Comparison of ENCODE assay signal across 8 mouse cellular contexts in genomic region chr17:49468223-49468622, GRCm38 (mm10). TPM values are rescaled to one million over a fixed set of nuclear protein-coding genes. Genes with fewer than 3 reads are reported as not detected.
DNase-seq lines count a peak whose midpoint lies in the region; ATAC-seq and TF ChIP-seq lines count a peak whose summit lies in the region.
"Had no signal": no experiment of that assay in that cellular context is flagged by ENCODE, and none has a peak within 500 bp of the region (broad histone marks: within the 10 kb centered on the region; RNA-seq: fewer than 3 reads in every experiment).

No protein-coding gene starts in this region.

- H3K4me1 ChIP-seq in forebrain, embryonic 16.5 days (replicated peaks; ENCODE audit: control insufficient read depth, insufficient read depth, low read length) = no peaks in the 10 kb centered on the region
- H3K4me1 ChIP-seq in hindbrain, embryonic 14.5 days (replicated peaks; ENCODE audit: control insufficient read depth, insufficient read depth, low read length) = no peaks in the 10 kb centered on the region; the same call in 1 of the 2 replicates
- no peaks in the 10 kb centered on the region for H3K4me1 ChIP-seq in small intestine, adult 2 months (ENCODE audit: control insufficient read depth, insufficient read depth, insufficient read length, low read length)

- TF ChIP-seq POLR2A in small intestine, adult 2 months (IDR thresholded peaks at IDR 0.05; ENCODE audit: low read depth, low read length) = no peak

- no peaks in the 10 kb centered on the region for H3K27me3 ChIP-seq in forebrain, embryonic 16.5 days (replicated peaks; ENCODE audit: control insufficient read depth, insufficient read depth, low read length)
- no peaks in the 10 kb centered on the region for H3K27me3 ChIP-seq in hindbrain, embryonic 14.5 days (ENCODE audit: control insufficient read depth, insufficient read depth, low read length)
- no peaks in the 10 kb centered on the region for H3K27me3 ChIP-seq in small intestine, adult 2 months (ENCODE audit: control insufficient read depth, insufficient read depth, low read length)
- H3K27me3 ChIP-seq: limb, embryonic 12.5 days had no signal

- H3K27ac ChIP-seq in forebrain, embryonic 16.5 days (ENCODE audit: low read length) = no peak overlapping the region
- no peak overlapping the region for H3K27ac ChIP-seq in hindbrain, embryonic 14.5 days
- H3K27ac ChIP-seq in small intestine, adult 2 months (ENCODE audit: insufficient read depth, low read depth, low read length) = no peak overlapping the region
- H3K27ac ChIP-seq: limb, embryonic 12.5 days had no signal

- peak; percentile 99; the same call in 1 of the 2 replicates for TF ChIP-seq CTCF in small intestine, adult 2 months (IDR thresholded peaks at IDR 0.05; ENCODE audit: extremely low read depth, insufficient read length, insufficient replicate concordance, low read depth, low read length)

- peak; percentile 11 for DNase-seq in WW6 (ENCODE audit: low read depth, low spot score)
- DNase-seq in cerebellum, adult 11-12 months = peak; percentile 78
- DNase-seq in hindbrain, embryonic 14.5 days (ENCODE audit: low spot score) = peak; percentile 72
- peak; percentile 76 to 81 for DNase-seq in layer of hippocampus, postnatal 14 days (ENCODE audit: low spot score in 2 of 2)
- peak; percentile 74 to 82 for DNase-seq in lung, postnatal 4 days

- no peak overlapping the region for H3K4me2 ChIP-seq in forebrain, embryonic 16.5 days (ENCODE audit: low read length)
- H3K4me2 ChIP-seq in hindbrain, embryonic 14.5 days (replicated peaks) = no peak overlapping the region
- H3K4me2 ChIP-seq: limb, embryonic 12.5 days had no signal

- H3K4me3 ChIP-seq in forebrain, embryonic 16.5 days (replicated peaks; ENCODE audit: low read length) = no peak overlapping the region
- no peak overlapping the region for H3K4me3 ChIP-seq in hindbrain, embryonic 14.5 days (replicated peaks; ENCODE audit: low read length)
- no peak overlapping the region for H3K4me3 ChIP-seq in small intestine, adult 2 months (ENCODE audit: low read depth, low read length)
- H3K4me3 ChIP-seq: limb, embryonic 12.5 days had no signal

- ATAC-seq in forebrain, embryonic 16.5 days = peak; percentile 57
- peak; percentile 32; the same call in 1 of the 2 replicates for ATAC-seq in hindbrain, embryonic 14.5 days (ENCODE audit: low FRiP score)

- no peaks in the 10 kb centered on the region for H3K36me3 ChIP-seq in forebrain, embryonic 16.5 days (ENCODE audit: control insufficient read depth, insufficient read depth)
- H3K36me3 ChIP-seq in hindbrain, embryonic 14.5 days (replicated peaks; ENCODE audit: control insufficient read depth, insufficient read depth) = no peaks in the 10 kb centered on the region
- no peaks in the 10 kb centered on the region for H3K36me3 ChIP-seq in small intestine, adult 2 months (ENCODE audit: control insufficient read depth, insufficient read depth, low read length)

- no peaks in the 10 kb centered on the region for H3K9me3 ChIP-seq in forebrain, embryonic 16.5 days (ENCODE audit: control insufficient read depth, low read length)
- no peaks in the 10 kb centered on the region for H3K9me3 ChIP-seq in hindbrain, embryonic 14.5 days (ENCODE audit: control insufficient read depth, low read length)
- H3K9me3 ChIP-seq: limb, embryonic 12.5 days had no signal

- no peak overlapping the region for H3K9ac ChIP-seq in forebrain, embryonic 16.5 days (replicated peaks; ENCODE audit: low read depth, low read length)
- no peak overlapping the region for H3K9ac ChIP-seq in hindbrain, embryonic 14.5 days
- H3K9ac ChIP-seq: limb, embryonic 12.5 days had no signal

- 33% methylated on average over 4 of the region's 4 CpGs for WGBS in forebrain, embryonic 16.5 days
- 41% methylated on average over 4 of the region's 4 CpGs for WGBS in hindbrain, embryonic 14.5 days
- 26% methylated on average over 4 of the region's 4 CpGs for WGBS in small intestine, adult 2 months

RNA-seq across cellular contexts. Expression of gene Mocs1, which starts 40.1 kb away (rescaled TPM):
- polyA plus RNA-seq in forebrain, embryonic 16.5 days (2015; fragmentation: Nextera tagmentation; extraction: Ambion mirVana) = 2.8 and 5.1 TPM in 2 replicates
- polyA plus RNA-seq in hindbrain, embryonic 14.5 days (2014; fragmentation: Nextera tagmentation; extraction: Ambion mirVana) = 4.9 and 5.2 TPM in 2 replicates
- total RNA-seq in layer of hippocampus, postnatal 14 days (2021) = 10 to 100 TPM; 14.5 to 18.9 TPM
- polyA plus RNA-seq in small intestine, adult 2 months (2012; rRNA removed) = 57.0 and 73.1 TPM in 2 replicates

Comparison
In these comparisons a context has a peak if more than half of its experiments do, and no peak if none do; other contexts are left out.
1. DNase-seq: peak in every context shown above with its lines; median percentile 78 in layer of hippocampus, postnatal 14 days; 78 in cerebellum, adult 11-12 months; 78 in lung, postnatal 4 days; 72 in hindbrain, embryonic 14.5 days; 11 in WW6.